Mouse (Mus musculus): ENCODE measurements at regions not wholly inside any gene's neighbourhood (a gene's known extent, or its start where the extent isn't known, plus 50 kb on each side); places are given as distances from the start of the nearest gene placed in this dataset.

GRCm38 (mm10) chr10:37615926-37616691 lies 477.4 kb upstream of the Marcks start:
- Histone ChIP-seq H3K9me3 (replicated peaks; ENCODE audit: control insufficient read depth, low read length) (no peaks in the 10 kb centered on the region), H3K36me3 (replicated peaks; ENCODE audit: control insufficient read depth, insufficient read depth, low read depth, low read length) (no peaks in the 10 kb centered on the region), H3K4me3 (ENCODE audit: low read depth, low read length) (no peak overlapping the region), H3K27ac (replicated peaks; ENCODE audit: low read depth, low read length) (no peak overlapping the region), H3K4me2 (ENCODE audit: low read depth, low read length) (no peak overlapping the region), H3K4me1 (ENCODE audit: control insufficient read depth, insufficient read depth, low read length) (no peaks in the 10 kb centered on the region), H3K27me3 (ENCODE audit: control insufficient read depth, insufficient read depth, low read length) (no peaks in the 10 kb centered on the region), H3K9ac (replicated peaks; ENCODE audit: low read length) (no peak overlapping the region)
- peak; percentile 78 for DNase-seq (ENCODE audit: low spot score)
- peak; percentile 59 for ATAC-seq (replicated peaks; ENCODE audit: insufficient number of reproducible peaks, low FRiP score, low TSS enrichment, low read depth)
- 52% methylated on average over 4 of the region's 4 CpGs for WGBS

- Histone ChIP-seq H3K27ac (replicated peaks; ENCODE audit: low read depth, low read length) (no peak overlapping the region), H3K4me1 (ENCODE audit: control insufficient read depth, insufficient read depth, low read length) (no peaks in the 10 kb centered on the region), H3K4me2 (ENCODE audit: low read depth, low read length) (no peak overlapping the region), H3K27me3 (ENCODE audit: control insufficient read depth, insufficient read depth, low read length) (no peaks in the 10 kb centered on the region), H3K4me3 (ENCODE audit: low read depth, low read length) (no peak overlapping the region), H3K9me3 (replicated peaks; ENCODE audit: control insufficient read depth, low read length) (no peaks in the 10 kb centered on the region), H3K36me3 (replicated peaks; ENCODE audit: control insufficient read depth, insufficient read depth, low read depth, low read length) (no peaks in the 10 kb centered on the region), H3K9ac (replicated peaks; ENCODE audit: low read length) (no peak overlapping the region)
- ATAC-seq (replicated peaks; ENCODE audit: insufficient number of reproducible peaks, low FRiP score, low TSS enrichment, low read depth), result no peak
- WGBS, result 70% methylated on average over 1 of the region's 1 CpGs
- DNase-seq (ENCODE audit: low spot score), result no peak
These were observed 475.2 kb upstream of the Marcks start for GRCm38 (mm10) chr10:37613936-37614335.

DNA sequence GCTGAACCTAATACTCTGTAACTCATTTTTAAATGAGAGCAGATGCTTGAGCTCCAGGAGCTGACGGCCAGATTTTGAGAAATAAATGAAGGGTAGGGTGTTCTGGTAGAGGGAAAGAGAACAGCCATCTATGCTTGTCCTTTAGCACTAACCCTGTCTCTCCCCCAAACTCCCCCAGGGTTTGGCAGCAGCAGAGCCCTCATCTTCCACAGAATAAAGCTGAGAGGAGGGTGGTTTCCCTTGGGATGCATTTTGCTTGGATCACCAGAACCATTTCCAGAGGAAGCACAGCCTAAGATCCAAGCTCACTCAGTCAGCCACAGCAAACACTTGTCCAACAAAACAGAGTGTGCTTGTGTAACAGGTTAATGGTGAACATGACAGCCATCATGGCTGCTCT lies 464.8 kb upstream of the Marcks start:
- no peaks in the 10 kb centered on the region for H3K4me1 ChIP-seq (ENCODE audit: control insufficient read depth, insufficient read depth, low read length)
- no peaks in the 10 kb centered on the region for H3K27me3 ChIP-seq (ENCODE audit: control insufficient read depth, insufficient read depth, low read length)
- no peak for DNase-seq (ENCODE audit: low spot score)
- no peak overlapping the region; the same call in 1 of the 2 replicates for H3K27ac ChIP-seq (replicated peaks; ENCODE audit: low read depth, low read length)
- no peaks in the 10 kb centered on the region for H3K9me3 ChIP-seq (replicated peaks; ENCODE audit: control insufficient read depth, low read length)
- H3K36me3 ChIP-seq (replicated peaks; ENCODE audit: control insufficient read depth, insufficient read depth, low read depth, low read length), result no peaks in the 10 kb centered on the region
- H3K4me2 ChIP-seq (ENCODE audit: low read depth, low read length), result no peak overlapping the region
- no peak overlapping the region for H3K4me3 ChIP-seq (ENCODE audit: low read depth, low read length)
- WGBS, result 41% methylated on average over 1 of the region's 1 CpGs
- no peak for ATAC-seq (replicated peaks; ENCODE audit: insufficient number of reproducible peaks, low FRiP score, low TSS enrichment, low read depth)
- H3K9ac ChIP-seq (replicated peaks; ENCODE audit: low read length), result no peak overlapping the region

- no peak for ATAC-seq (replicated peaks; ENCODE audit: insufficient number of reproducible peaks, low FRiP score, low TSS enrichment, low read depth)
- WGBS, result 68% methylated on average over 2 of the region's 2 CpGs
- DNase-seq (ENCODE audit: low spot score), result no peak
- Histone ChIP-seq H3K36me3 (replicated peaks; ENCODE audit: control insufficient read depth, insufficient read depth, low read depth, low read length) (no peaks in the 10 kb centered on the region), H3K27ac (replicated peaks; ENCODE audit: low read depth, low read length) (no peak overlapping the region), H3K4me1 (ENCODE audit: control insufficient read depth, insufficient read depth, low read length) (no peaks in the 10 kb centered on the region), H3K9ac (replicated peaks; ENCODE audit: low read length) (no peak overlapping the region), H3K4me3 (ENCODE audit: low read depth, low read length) (no peak overlapping the region), H3K27me3 (ENCODE audit: control insufficient read depth, insufficient read depth, low read length) (no peaks in the 10 kb centered on the region), H3K9me3 (replicated peaks; ENCODE audit: control insufficient read depth, low read length) (no peaks in the 10 kb centered on the region), H3K4me2 (ENCODE audit: low read depth, low read length) (no peak overlapping the region)
These were observed 464.2 kb upstream of the Marcks start for GRCm38 (mm10) chr10:37602936-37603335.

- Histone ChIP-seq H3K4me1 (ENCODE audit: control insufficient read depth, insufficient read depth, low read length) (no peaks in the 10 kb centered on the region), H3K9ac (replicated peaks; ENCODE audit: low read length) (no peak overlapping the region), H3K27me3 (ENCODE audit: control insufficient read depth, insufficient read depth, low read length) (no peaks in the 10 kb centered on the region), H3K36me3 (replicated peaks; ENCODE audit: control insufficient read depth, insufficient read depth, low read depth, low read length) (no peaks in the 10 kb centered on the region), H3K4me3 (ENCODE audit: low read depth, low read length) (no peak overlapping the region), H3K9me3 (replicated peaks; ENCODE audit: control insufficient read depth, low read length) (no peaks in the 10 kb centered on the region), H3K4me2 (ENCODE audit: low read depth, low read length) (no peak overlapping the region), H3K27ac (replicated peaks; ENCODE audit: low read depth, low read length) (no peak overlapping the region)
- no peak for ATAC-seq (replicated peaks; ENCODE audit: insufficient number of reproducible peaks, low FRiP score, low TSS enrichment, low read depth)
- 76% methylated on average over 2 of the region's 2 CpGs for WGBS
- no peak for DNase-seq (ENCODE audit: low spot score)
These were observed 451.2 kb upstream of the Marcks start for GRCm38 (mm10) chr10:37589889-37590288.

- Histone ChIP-seq H3K4me2 (ENCODE audit: low read depth, low read length) (no peak overlapping the region), H3K27ac (replicated peaks; ENCODE audit: low read depth, low read length) (no peak overlapping the region), H3K9me3 (replicated peaks; ENCODE audit: control insufficient read depth, low read length) (no peaks in the 10 kb centered on the region), H3K4me3 (ENCODE audit: low read depth, low read length) (no peak overlapping the region), H3K27me3 (ENCODE audit: control insufficient read depth, insufficient read depth, low read length) (no peaks in the 10 kb centered on the region), H3K36me3 (replicated peaks; ENCODE audit: control insufficient read depth, insufficient read depth, low read depth, low read length) (no peaks in the 10 kb centered on the region), H3K4me1 (ENCODE audit: control insufficient read depth, insufficient read depth, low read length) (no peaks in the 10 kb centered on the region), H3K9ac (replicated peaks; ENCODE audit: low read length) (no peak overlapping the region)
- DNase-seq (ENCODE audit: low spot score) (no peak), ATAC-seq (replicated peaks; ENCODE audit: insufficient number of reproducible peaks, low FRiP score, low TSS enrichment, low read depth) (no peak)
- WGBS, result 86% methylated on average over 1 of the region's 1 CpGs
These were observed 450.3 kb upstream of the Marcks start for GRCm38 (mm10) chr10:37589009-37589408.

DNA sequence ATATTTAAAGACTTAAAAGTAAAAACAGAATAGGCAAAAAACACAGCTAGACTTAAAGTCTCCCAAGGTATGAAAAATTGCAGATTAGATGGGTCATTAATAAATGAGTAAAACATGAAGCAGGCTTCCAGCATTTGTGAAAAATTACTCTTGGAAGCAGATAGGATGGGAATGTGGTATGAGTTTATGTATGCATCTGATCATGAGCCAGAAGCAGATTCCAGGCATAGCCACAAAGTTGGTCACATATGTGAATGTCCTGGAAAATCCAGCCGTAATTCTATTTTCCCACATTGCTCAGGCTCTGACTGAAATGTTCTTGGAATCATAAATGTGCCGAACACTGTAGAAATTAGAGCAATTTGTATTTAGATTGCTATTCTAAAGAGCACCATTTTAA lies 432.5 kb upstream of the Marcks start:
- DNase-seq (ENCODE audit: low spot score), result no peak
- Histone ChIP-seq H3K27ac (replicated peaks; ENCODE audit: low read depth, low read length) (no peak overlapping the region), H3K9ac (replicated peaks; ENCODE audit: low read length) (no peak overlapping the region), H3K4me2 (ENCODE audit: low read depth, low read length) (no peak overlapping the region), H3K4me1 (ENCODE audit: control insufficient read depth, insufficient read depth, low read length) (no peaks in the 10 kb centered on the region), H3K9me3 (replicated peaks; ENCODE audit: control insufficient read depth, low read length) (no peaks in the 10 kb centered on the region), H3K36me3 (replicated peaks; ENCODE audit: control insufficient read depth, insufficient read depth, low read depth, low read length) (no peaks in the 10 kb centered on the region), H3K4me3 (ENCODE audit: low read depth, low read length) (no peak overlapping the region), H3K27me3 (ENCODE audit: control insufficient read depth, insufficient read depth, low read length) (no peaks in the 10 kb centered on the region)
- WGBS, result 63% methylated on average over 2 of the region's 2 CpGs
- ATAC-seq (replicated peaks; ENCODE audit: insufficient number of reproducible peaks, low FRiP score, low TSS enrichment, low read depth), result no peak

GRCm38 (mm10) chr10:37561705-37562104 lies 423.0 kb upstream of the Marcks start:
- WGBS, result 89% methylated on average over 2 of the region's 2 CpGs
- Histone ChIP-seq H3K36me3 (replicated peaks; ENCODE audit: control insufficient read depth, insufficient read depth, low read depth, low read length) (no peaks in the 10 kb centered on the region), H3K27me3 (ENCODE audit: control insufficient read depth, insufficient read depth, low read length) (no peaks in the 10 kb centered on the region), H3K4me1 (ENCODE audit: control insufficient read depth, insufficient read depth, low read length) (no peaks in the 10 kb centered on the region), H3K27ac (replicated peaks; ENCODE audit: low read depth, low read length) (no peak overlapping the region), H3K9me3 (replicated peaks; ENCODE audit: control insufficient read depth, low read length) (no peaks in the 10 kb centered on the region), H3K4me2 (ENCODE audit: low read depth, low read length) (no peak overlapping the region), H3K4me3 (ENCODE audit: low read depth, low read length) (no peak overlapping the region), H3K9ac (replicated peaks; ENCODE audit: low read length) (no peak overlapping the region)
- DNase-seq (ENCODE audit: low spot score) (no peak), ATAC-seq (replicated peaks; ENCODE audit: insufficient number of reproducible peaks, low FRiP score, low TSS enrichment, low read depth) (no peak)
